Mouse (Mus musculus) thymus, adult 2 months (tissue): ENCODE data around the gene Adarb2. TPM values are rescaled to one million over a fixed set of nuclear protein-coding genes. Genes with fewer than 3 reads are reported as not detected.

ENCODE experiments used
- DNase-seq: peaks from one replicate; pipeline ENCODE4 v3.0.0; 2021
- H3K27ac ChIP-seq: fragments of 200-500 bp; 2 replicates; pipeline ENCODE4 v1.5.1; 2012; ENCODE audit warnings: low read length, control low read depth; ENCODE audit not compliant: control insufficient read depth, insufficient read depth
- H3K27me3 ChIP-seq: fragments of 200-500 bp; 2 replicates; pipeline ENCODE4 v1.6.1; 2012; ENCODE audit warnings: mild to moderate bottlenecking, low read length, moderate library complexity, mixed read lengths; ENCODE audit not compliant: control insufficient read depth, insufficient read depth
- H3K36me3 ChIP-seq: fragments of 200-500 bp; 2 replicates; pipeline ENCODE4 v1.6.1; 2012; ENCODE audit warnings: mild to moderate bottlenecking, low read length, moderate library complexity; ENCODE audit not compliant: control insufficient read depth, insufficient read depth
- H3K4me1 ChIP-seq: fragments of 200-500 bp; replicated peaks from 2 replicates; pipeline ENCODE4 v1.6.1; 2012; ENCODE audit warnings: low read length; ENCODE audit not compliant: control insufficient read depth, insufficient read depth
- H3K4me3 ChIP-seq: fragments of 200-500 bp; 2 replicates; pipeline ENCODE4 v1.5.1; 2012; ENCODE audit warnings: mild to moderate bottlenecking, low read length, control low read depth, moderate library complexity; ENCODE audit not compliant: control insufficient read depth, insufficient read depth
- CTCF ChIP-seq: fragments of 200-500 bp; IDR thresholded peaks from 2 replicates; pipeline ENCODE4 v1.5.1; 2012; ENCODE audit warnings: mild to moderate bottlenecking, control low read depth, low read length, moderate library complexity, borderline replicate concordance; ENCODE audit not compliant: control insufficient read depth, poor library complexity, insufficient read depth; ENCODE audit errors: extremely low read depth
- POLR2A ChIP-seq: fragments of 200-500 bp; IDR thresholded peaks from 2 replicates; pipeline ENCODE4 v1.6.1; 2012; ENCODE audit warnings: mild to moderate bottlenecking, low read length, control low read depth, moderate library complexity; ENCODE audit not compliant: control insufficient read depth, poor library complexity, insufficient read depth; ENCODE audit errors: extremely low read depth
- WGBS: fragments of 180-500 bp; shearing (Covaris S2); methylation state at CpG from one replicate; pipeline ENCODE4 v1.1.7; 2018; 5-methylcytosine and 5-hydroxymethylcytosine counted together
- polyA plus RNA-seq: library from polyadenylated mRNA; depleted of rRNA; stranded (reverse); fragments of >200 nt; gene quantifications from 2 replicates; pipeline ENCODE4 v1.2.3, GENCODE M21; 2012

The Adarb2 gene
- polyA plus RNA-seq, 1 experiment, result not detected

DNA sequence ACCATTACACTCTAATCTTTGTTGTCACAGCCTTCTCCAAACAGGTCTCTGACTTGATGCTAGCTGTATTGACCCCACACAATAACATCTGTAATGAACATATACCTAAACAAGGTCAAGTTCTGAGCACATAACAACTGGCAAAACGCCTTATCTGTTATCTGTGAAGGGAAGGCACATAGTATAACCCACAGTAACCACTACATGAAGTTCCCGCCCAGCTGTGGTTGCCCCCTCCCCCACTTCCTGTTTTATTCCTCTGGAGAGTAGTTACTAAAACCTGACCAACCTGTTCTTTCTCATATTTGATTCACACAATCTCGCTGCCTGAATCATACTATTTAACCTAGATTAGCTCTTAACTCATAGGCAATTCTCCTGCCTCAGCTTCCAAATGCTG, 254.2 kb downstream of the Adarb2 start:
- Histone ChIP-seq H3K4me1 (peaks cover 9% of the 10 kb centered on the region), H3K4me3 (no peak overlapping the region), H3K27ac (no peak overlapping the region), H3K36me3 (no peaks in the 10 kb centered on the region), H3K27me3 (no peaks in the 10 kb centered on the region)
- 4% methylated on average over 3 of the region's 3 CpGs for WGBS
- no peak for TF ChIP-seq CTCF
- TF ChIP-seq POLR2A, result no peak
- DNase-seq, result peak; percentile 53

- peaks cover 9% of the 10 kb centered on the region for H3K4me1 ChIP-seq
These were observed 255.2 kb downstream of the Adarb2 start for GRCm38 (mm10) chr13:8457831-8458230.

DNA sequence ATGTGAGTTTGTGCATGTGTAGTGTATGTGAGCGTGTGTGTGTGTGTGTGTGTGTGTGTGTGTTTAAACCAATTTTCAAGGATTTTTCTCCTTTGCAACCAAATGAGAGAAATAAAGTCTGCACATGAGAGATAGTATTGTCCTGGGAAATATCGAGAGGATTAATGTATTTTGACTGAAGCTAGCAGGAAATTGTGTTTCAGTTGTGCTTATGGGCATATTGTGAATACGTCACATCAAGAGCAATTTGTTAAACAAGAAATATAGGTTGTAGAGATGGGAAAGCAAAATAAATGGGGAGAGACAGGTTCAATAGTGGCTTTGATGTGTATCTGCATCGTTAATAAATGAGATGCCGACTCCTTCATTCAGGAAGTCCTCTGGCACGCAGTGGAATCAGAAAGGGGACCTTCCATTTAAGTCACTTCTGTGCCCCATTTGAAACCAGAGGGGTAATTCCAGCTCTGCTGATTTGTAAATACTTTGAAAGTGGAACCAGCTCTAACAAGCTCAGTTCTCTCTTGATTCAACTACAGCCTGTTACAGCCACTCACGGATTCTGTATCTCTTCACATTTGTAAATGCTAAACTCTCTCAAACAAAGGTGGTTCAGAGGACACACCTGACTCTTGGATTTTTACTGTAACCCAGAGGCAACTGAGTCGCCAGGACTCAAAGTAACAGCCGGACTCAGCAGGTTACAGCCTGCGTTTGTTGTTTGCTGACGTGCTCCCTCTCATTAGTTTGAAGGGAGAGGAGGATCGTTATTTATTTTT, 265.1 kb downstream of the Adarb2 start:
- H3K36me3 ChIP-seq, result no peaks in the 10 kb centered on the region
- no peaks in the 10 kb centered on the region for H3K27me3 ChIP-seq
- no peak for DNase-seq
- H3K4me3 ChIP-seq, result no peak overlapping the region
- TF ChIP-seq POLR2A, result no peak
- no peak for TF ChIP-seq CTCF
- no peak overlapping the region for H3K27ac ChIP-seq
- WGBS, result 91% methylated on average over 12 of the region's 12 CpGs
- H3K4me1 ChIP-seq, result no peaks in the 10 kb centered on the region

More at GRCm38 (mm10) chr13:8457831-8458230, 255.2 kb downstream of the Adarb2 start:
- Histone ChIP-seq H3K27ac (no peak overlapping the region), H3K36me3 (no peaks in the 10 kb centered on the region), H3K27me3 (no peaks in the 10 kb centered on the region), H3K4me3 (no peak overlapping the region)
- WGBS, result 26% methylated on average over 3 of the region's 3 CpGs
- no peak for DNase-seq
- TF ChIP-seq POLR2A, result no peak

GRCm38 (mm10) chr13:8476237-8476636, 273.6 kb downstream of the Adarb2 start:
- 56% methylated on average over 3 of the region's 3 CpGs for WGBS
- H3K36me3 ChIP-seq, result no peaks in the 10 kb centered on the region
- TF ChIP-seq POLR2A (no peak), CTCF (no peak)
- DNase-seq, result no peak
- H3K4me1 ChIP-seq, result no peaks in the 10 kb centered on the region
- no peak overlapping the region for H3K27ac ChIP-seq
- H3K27me3 ChIP-seq, result no peaks in the 10 kb centered on the region
- H3K4me3 ChIP-seq, result no peak overlapping the region

GRCm38 (mm10) chr13:8478731-8479130, 276.1 kb downstream of the Adarb2 start:
- DNase-seq, result no peak
- H3K27ac ChIP-seq, result no peak overlapping the region
- no peaks in the 10 kb centered on the region for H3K4me1 ChIP-seq
- TF ChIP-seq POLR2A, result no peak
- no peak for TF ChIP-seq CTCF
- 87% methylated on average over 1 of the region's 1 CpGs for WGBS
- H3K36me3 ChIP-seq, result no peaks in the 10 kb centered on the region
- no peak overlapping the region for H3K4me3 ChIP-seq
- no peaks in the 10 kb centered on the region for H3K27me3 ChIP-seq

- H3K27ac ChIP-seq, result no peak overlapping the region
These were observed 277.3 kb downstream of the Adarb2 start for GRCm38 (mm10) chr13:8479970-8480369.

GRCm38 (mm10) chr13:8481347-8481746, 278.7 kb downstream of the Adarb2 start:
- 77% methylated on average over 3 of the region's 3 CpGs for WGBS
- Histone ChIP-seq H3K4me3 (no peak overlapping the region), H3K4me1 (no peaks in the 10 kb centered on the region), H3K36me3 (no peaks in the 10 kb centered on the region), H3K27ac (no peak overlapping the region), H3K27me3 (no peaks in the 10 kb centered on the region)
- no peak for DNase-seq
- no peak for TF ChIP-seq POLR2A
- TF ChIP-seq CTCF, result no peak

More at GRCm38 (mm10) chr13:8479970-8480369, 277.3 kb downstream of the Adarb2 start:
- no peak for DNase-seq
- Histone ChIP-seq H3K27me3 (no peaks in the 10 kb centered on the region), H3K4me3 (no peak overlapping the region), H3K4me1 (no peaks in the 10 kb centered on the region), H3K36me3 (no peaks in the 10 kb centered on the region)
- no peak for TF ChIP-seq CTCF
- TF ChIP-seq POLR2A, result no peak
